Mouse (Mus musculus) gastrocnemius, postnatal 14 days (tissue): ENCODE measurements at regions not wholly inside any gene's neighbourhood (a gene's known extent, or its start where the extent isn't known, plus 50 kb on each side); places are given as distances from the start of the nearest gene placed in this dataset.

Experiments used
- DNase-seq: peaks from one replicate; pipeline ENCODE4 v3.0.0; 2021; ENCODE audit warnings: mixed read lengths
- intact Hi-C: fragments of 180-260 bp; cut with DNase I; formaldehyde crosslinking; loops from one replicate; pipeline ENCODE4 v1.15.1; 2025; ENCODE audit warnings: low total_unique reads

- no peak for DNase-seq
- intact Hi-C loops, result no loop called here
Measured at GRCm38 (mm10) chr14:119966666-119967065, 75.6 kb downstream of the Oxgr1 start.

GRCm38 (mm10) chr14:119965842-119966483, 76.3 kb downstream of the Oxgr1 start:
- intact Hi-C loops, result no loop called here
- peak; percentile 6 for DNase-seq

GRCm38 (mm10) chr14:119963741-119964140, 78.5 kb downstream of the Oxgr1 start:
- DNase-seq, result no peak
- intact Hi-C loops, result no loop called here

- intact Hi-C loops, result no loop called here
- DNase-seq, result peak; percentile 12
Measured at GRCm38 (mm10) chr14:119953861-119954260, 88.4 kb downstream of the Oxgr1 start.

GRCm38 (mm10) chr14:119952877-119953624, 89.2 kb downstream of the Oxgr1 start:
- intact Hi-C loops, result no loop called here

More at GRCm38 (mm10) chr14:119952877-119953624, 89.2 kb downstream of the Oxgr1 start:
- DNase-seq, result no peak
